Mouse (Mus musculus) intestine, embryonic 16.5 days (tissue): ENCODE results near the gene Atxn7l2. TPM values are rescaled to one million over a fixed set of nuclear protein-coding genes. Genes with fewer than 3 reads are reported as not detected.
A peak's percentile ranks its signal among the peaks of the same experiment; 100 is the strongest.

Experiments
- ATAC-seq: fragments of 200-750 bp; cut with Nextera tagmentation; 2 replicates; pipeline ENCODE4 v1.8.0; 2017; ENCODE audit warnings: moderate TSS enrichment, moderate library complexity
- H3K27ac ChIP-seq: fragments of 300-500 bp; sonication (generic); 2 replicates; pipeline ENCODE4 v1.5.1; 2014; ENCODE audit warnings: mild to moderate bottlenecking, low read length
- H3K27me3 ChIP-seq: fragments of 300-500 bp; sonication (generic); replicated peaks from 2 replicates; pipeline ENCODE4 v1.6.1; 2014; ENCODE audit warnings: low read length, control low read depth, mixed read lengths; ENCODE audit not compliant: control insufficient read depth, insufficient read depth
- H3K36me3 ChIP-seq: fragments of 300-500 bp; sonication (generic); 2 replicates; pipeline ENCODE4 v1.6.1; 2014; ENCODE audit warnings: low read length, control low read depth; ENCODE audit not compliant: control insufficient read depth, insufficient read depth
- H3K4me1 ChIP-seq: fragments of 300-500 bp; sonication (generic); 2 replicates; pipeline ENCODE4 v1.6.1; 2014; ENCODE audit warnings: low read length, control low read depth, mixed read lengths; ENCODE audit not compliant: control insufficient read depth, insufficient read depth
- H3K4me2 ChIP-seq: fragments of 300-500 bp; sonication (generic); 2 replicates; pipeline ENCODE4 v1.6.1; 2014; ENCODE audit warnings: low read depth, low read length, control low read depth
- H3K4me3 ChIP-seq: fragments of 300-500 bp; sonication (generic); 2 replicates; pipeline ENCODE4 v1.5.1; 2014; ENCODE audit warnings: mild to moderate bottlenecking, low read length
- H3K9ac ChIP-seq: fragments of 300-500 bp; sonication (generic); 2 replicates; pipeline ENCODE4 v1.6.1; 2014; ENCODE audit warnings: low read depth, low read length
- H3K9me3 ChIP-seq: fragments of 300-500 bp; sonication (generic); 2 replicates; pipeline ENCODE4 v1.6.1; 2016; ENCODE audit warnings: low read length, control low read depth; ENCODE audit not compliant: control insufficient read depth
- WGBS: fragments of 180-500 bp; shearing (Covaris S2); extraction: QIAGEN DNeasy Blood & Tissue Kit; methylation state at CpG from one replicate; pipeline ENCODE4 v1.1.7; 2014; 5-methylcytosine and 5-hydroxymethylcytosine counted together
- polyA plus RNA-seq: library from polyadenylated mRNA; unstranded; fragments of >200 nt; fragmentation: Nextera tagmentation; extraction: Ambion mirVana; gene quantifications from 2 replicates; pipeline ENCODE4 v1.2.1, GENCODE M21; 2015

The Atxn7l2 gene
- polyA plus RNA-seq, 1 experiment from 2014 or later, result 10.5 TPM

GRCm38 (mm10) chr3:108226558-108227350 lies 16.0 kb upstream of the Atxn7l2 start, which contains the start of gene Sypl2:
Gene Sypl2 (minus strand): TSS chr3:108226648.
- H3K27ac ChIP-seq, result no peak within 1 kb of the TSS
- H3K4me1 ChIP-seq, result peaks cover 11% of the 10 kb centered on the region
- H3K27me3 ChIP-seq, result peaks cover 23% of the 10 kb centered on the region
- WGBS, result 5% methylated on average over 44 of the region's 44 CpGs
- no peaks in the 10 kb centered on the region for H3K36me3 ChIP-seq
- H3K4me3 ChIP-seq, result peak within 1 kb of the TSS; percentile 57
- peak within 1 kb of the TSS; percentile 65 for H3K9ac ChIP-seq
- peak; percentile 73 for ATAC-seq
- H3K9me3 ChIP-seq, result no peaks in the 10 kb centered on the region
- peak within 1 kb of the TSS; percentile 93 for H3K4me2 ChIP-seq

GRCm38 (mm10) chr3:108225711-108226557 lies 15.2 kb upstream of the Atxn7l2 start:
- peak overlapping the region; percentile 65 for H3K9ac ChIP-seq
- no peaks in the 10 kb centered on the region for H3K9me3 ChIP-seq
- peaks cover 11% of the 10 kb centered on the region for H3K4me1 ChIP-seq
- peak overlapping the region; percentile 57 for H3K4me3 ChIP-seq
- no peak overlapping the region for H3K27ac ChIP-seq
- 2% methylated on average over 62 of the region's 67 CpGs for WGBS
- H3K36me3 ChIP-seq, result no peaks in the 10 kb centered on the region
- H3K27me3 ChIP-seq, result peaks cover 23% of the 10 kb centered on the region
- H3K4me2 ChIP-seq, result peak overlapping the region; percentile 93
- ATAC-seq, result peak; percentile 80

- ATAC-seq, result no peak
- 83% methylated on average over 3 of the region's 3 CpGs for WGBS
These were observed 9.9 kb upstream of the Atxn7l2 start for GRCm38 (mm10) chr3:108220661-108221060.

GRCm38 (mm10) chr3:108214734-108215133 lies 4.0 kb upstream of the Atxn7l2 start:
- Histone ChIP-seq H3K4me1 (no peaks in the 10 kb centered on the region), H3K9ac (no peak overlapping the region), H3K36me3 (no peaks in the 10 kb centered on the region), H3K27ac (no peak overlapping the region), H3K9me3 (no peaks in the 10 kb centered on the region), H3K4me2 (no peak overlapping the region), H3K27me3 (no peaks in the 10 kb centered on the region), H3K4me3 (no peak overlapping the region)
- no peak for ATAC-seq
- WGBS, result 14% methylated on average over 5 of the region's 5 CpGs

More at GRCm38 (mm10) chr3:108220661-108221060, 9.9 kb upstream of the Atxn7l2 start:
- no peaks in the 10 kb centered on the region for H3K36me3 ChIP-seq
- H3K27me3 ChIP-seq, result peaks cover 7% of the 10 kb centered on the region
- H3K27ac ChIP-seq, result no peak overlapping the region
- no peak overlapping the region for H3K4me3 ChIP-seq
- H3K4me2 ChIP-seq, result no peak overlapping the region
- H3K9me3 ChIP-seq, result no peaks in the 10 kb centered on the region
- H3K4me1 ChIP-seq, result peaks cover under 1% of the 10 kb centered on the region; the same call in 1 of the 2 replicates
- no peak overlapping the region for H3K9ac ChIP-seq

- Histone ChIP-seq H3K36me3 (no peaks in the 10 kb centered on the region), H3K27me3 (no peaks in the 10 kb centered on the region), H3K4me3 (no peak overlapping the region), H3K9me3 (no peaks in the 10 kb centered on the region), H3K27ac (no peak overlapping the region), H3K9ac (no peak overlapping the region), H3K4me1 (peaks cover 9% of the 10 kb centered on the region), H3K4me2 (no peak overlapping the region)
- 75% methylated on average over 8 of the region's 8 CpGs for WGBS
- ATAC-seq, result no peak
These were observed 1.7 kb upstream of the Atxn7l2 start for GRCm38 (mm10) chr3:108212406-108212805.

- no peak overlapping the region for H3K4me2 ChIP-seq
- H3K36me3 ChIP-seq, result no peaks in the 10 kb centered on the region
- H3K27me3 ChIP-seq, result no peaks in the 10 kb centered on the region
- 80% methylated on average over 6 of the region's 6 CpGs for WGBS
- peaks cover 12% of the 10 kb centered on the region for H3K4me1 ChIP-seq
- H3K4me3 ChIP-seq, result no peak overlapping the region
- H3K27ac ChIP-seq, result no peak overlapping the region
- no peak for ATAC-seq
- no peak overlapping the region for H3K9ac ChIP-seq
- H3K9me3 ChIP-seq, result no peaks in the 10 kb centered on the region
These were observed 1.1 kb upstream of the Atxn7l2 start for GRCm38 (mm10) chr3:108211845-108212244.

GRCm38 (mm10) chr3:108209946-108210770 lies 576 bp downstream of the Atxn7l2 start:
- Histone ChIP-seq H3K27me3 (no peaks in the 10 kb centered on the region), H3K4me1 (peaks cover 18% of the 10 kb centered on the region), H3K27ac (peak overlapping the region; percentile 80), H3K9me3 (no peaks in the 10 kb centered on the region), H3K36me3 (peaks cover 6% of the 10 kb centered on the region; the same call in 1 of the 2 replicates), H3K4me2 (peak overlapping the region; percentile 89), H3K4me3 (peak overlapping the region; percentile 65), H3K9ac (peak overlapping the region; percentile 78)
- under 1% methylated on average over 58 of the region's 72 CpGs for WGBS
- ATAC-seq, result peak; percentile 95

- peaks cover 8% of the 10 kb centered on the region; the same call in 1 of the 2 replicates for H3K36me3 ChIP-seq
- peak overlapping the region; percentile 80 for H3K4me2 ChIP-seq
- peak overlapping the region; percentile 65 for H3K4me3 ChIP-seq
- no peaks in the 10 kb centered on the region for H3K27me3 ChIP-seq
- 5% methylated on average over 8 of the region's 8 CpGs for WGBS
- peaks cover 18% of the 10 kb centered on the region for H3K4me1 ChIP-seq
- H3K9ac ChIP-seq, result peak overlapping the region; percentile 78
- H3K27ac ChIP-seq, result no peak overlapping the region
- peak; percentile 1; the same call in 1 of the 2 replicates for ATAC-seq
- no peaks in the 10 kb centered on the region for H3K9me3 ChIP-seq
These were observed 1.2 kb downstream of the Atxn7l2 start for GRCm38 (mm10) chr3:108209536-108209935.
